Mouse (Mus musculus) hindbrain, embryonic 14.5 days (tissue): Measurements from ENCODE around the gene Gm10118. TPM values are rescaled to one million over a fixed set of nuclear protein-coding genes. Genes with fewer than 3 reads are reported as not detected.

Source experiments
- ATAC-seq: fragments of 200-750 bp; cut with Nextera tagmentation; 2 replicates; pipeline ENCODE4 v1.8.0; 2017; ENCODE audit warnings: moderate number of reproducible peaks, mild to moderate bottlenecking, moderate TSS enrichment, moderate library complexity; ENCODE audit not compliant: low FRiP score
- DNase-seq: peaks from one replicate; pipeline ENCODE4 v3.0.0-alpha.2; 2015; ENCODE audit warnings: low spot score
- H3K27ac ChIP-seq: fragments of 300-500 bp; sonication (generic); 2 replicates; pipeline ENCODE4 v1.5.1; 2014; ENCODE audit warnings: mild to moderate bottlenecking, moderate library complexity
- H3K27me3 ChIP-seq: fragments of 300-500 bp; sonication (generic); 2 replicates; pipeline ENCODE4 v1.6.1; 2014; ENCODE audit warnings: mild to moderate bottlenecking, low read length, mixed read lengths; ENCODE audit not compliant: control insufficient read depth, insufficient read depth
- H3K36me3 ChIP-seq: fragments of 300-500 bp; sonication (generic); replicated peaks from 2 replicates; pipeline ENCODE4 v1.6.1; 2014; ENCODE audit not compliant: control insufficient read depth, insufficient read depth
- H3K4me1 ChIP-seq: fragments of 300-500 bp; sonication (generic); replicated peaks from 2 replicates; pipeline ENCODE4 v1.6.1; 2014; ENCODE audit warnings: antibody characterized with exemption, low read length, mixed read lengths; ENCODE audit not compliant: control insufficient read depth, insufficient read depth
- H3K4me2 ChIP-seq: fragments of 300-500 bp; sonication (generic); replicated peaks from 2 replicates; pipeline ENCODE4 v1.6.1; 2014; ENCODE audit warnings: mild to moderate bottlenecking, moderate library complexity
- H3K4me3 ChIP-seq: fragments of 300-500 bp; sonication (generic); replicated peaks from 2 replicates; pipeline ENCODE4 v1.5.1; 2014; ENCODE audit warnings: mild to moderate bottlenecking, low read length
- H3K9ac ChIP-seq: fragments of 300-500 bp; sonication (generic); 2 replicates; pipeline ENCODE4 v1.6.1; 2014
- H3K9me3 ChIP-seq: fragments of 300-500 bp; sonication (generic); 2 replicates; pipeline ENCODE4 v1.6.1; 2016; ENCODE audit warnings: low read length; ENCODE audit not compliant: control insufficient read depth
- WGBS: fragments of 180-500 bp; shearing (Covaris S2); extraction: QIAGEN DNeasy Blood & Tissue Kit; methylation state at CpG from one replicate; pipeline ENCODE4 v1.1.7; 2014; 5-methylcytosine and 5-hydroxymethylcytosine counted together
- polyA plus RNA-seq: library from polyadenylated mRNA; unstranded; fragments of >200 nt; fragmentation: Nextera tagmentation; extraction: Ambion mirVana; gene quantifications from 2 replicates; pipeline ENCODE4 v1.2.1, GENCODE M21; 2014

Gm10118 gene
- polyA plus RNA-seq, 1 experiment from 2014 or later: 1.9 TPM

GRCm38 (mm10) chr10:63894612-63895011 lies 32.6 kb downstream of the Gm10118 start:
- Histone ChIP-seq H3K4me3 (no peak overlapping the region), H3K27ac (no peak overlapping the region), H3K4me1 (no peaks in the 10 kb centered on the region), H3K9me3 (no peaks in the 10 kb centered on the region), H3K36me3 (no peaks in the 10 kb centered on the region), H3K4me2 (no peak overlapping the region), H3K27me3 (no peaks in the 10 kb centered on the region), H3K9ac (no peak overlapping the region)
- WGBS: 90% methylated on average over 5 of the region's 5 CpGs
- no peak for ATAC-seq
- no peak for DNase-seq

GRCm38 (mm10) chr10:63886449-63887088 lies 40.7 kb downstream of the Gm10118 start:
- no peak for ATAC-seq
- no peaks in the 10 kb centered on the region for H3K4me1 ChIP-seq
- no peaks in the 10 kb centered on the region for H3K27me3 ChIP-seq
- H3K9me3 ChIP-seq: no peaks in the 10 kb centered on the region
- no peak overlapping the region for H3K4me2 ChIP-seq
- 85% methylated on average over 23 of the region's 23 CpGs for WGBS
- no peak overlapping the region for H3K4me3 ChIP-seq
- H3K9ac ChIP-seq: no peak overlapping the region
- no peak overlapping the region for H3K27ac ChIP-seq
- H3K36me3 ChIP-seq: no peaks in the 10 kb centered on the region
- DNase-seq: no peak

GRCm38 (mm10) chr10:63880462-63880903 lies 46.8 kb downstream of the Gm10118 start:
- no peaks in the 10 kb centered on the region for H3K36me3 ChIP-seq
- 59% methylated on average over 5 of the region's 5 CpGs for WGBS
- peak; percentile 69; the same call in 1 of the 2 replicates for ATAC-seq

More at GRCm38 (mm10) chr10:63880462-63880903, 46.8 kb downstream of the Gm10118 start:
- Histone ChIP-seq H3K9me3 (no peaks in the 10 kb centered on the region), H3K4me2 (no peak overlapping the region), H3K27me3 (no peaks in the 10 kb centered on the region), H3K9ac (no peak overlapping the region), H3K4me3 (no peak overlapping the region), H3K4me1 (no peaks in the 10 kb centered on the region), H3K27ac (no peak overlapping the region)
- no peak for DNase-seq

Other genes starting within 250 kb of the Gm10118 start
- 35.9 and 37.2 TPM in 2 replicates for gene Lrrtm3, start 162.8 kb upstream of the Gm10118 start, polyA plus RNA-seq